Mouse (Mus musculus): ENCODE measurements around the gene 5430402E10Rik. TPM values are rescaled to one million over a fixed set of nuclear protein-coding genes. Genes with fewer than 3 reads are reported as not detected.
"Not testable (repeated sequence)": the region's sequence is repeated elsewhere in the genome, so short reads cannot be mapped to it uniquely, and the experiment has no call there.

The 5430402E10Rik gene
- not detected for total RNA-seq (2022)

DNA sequence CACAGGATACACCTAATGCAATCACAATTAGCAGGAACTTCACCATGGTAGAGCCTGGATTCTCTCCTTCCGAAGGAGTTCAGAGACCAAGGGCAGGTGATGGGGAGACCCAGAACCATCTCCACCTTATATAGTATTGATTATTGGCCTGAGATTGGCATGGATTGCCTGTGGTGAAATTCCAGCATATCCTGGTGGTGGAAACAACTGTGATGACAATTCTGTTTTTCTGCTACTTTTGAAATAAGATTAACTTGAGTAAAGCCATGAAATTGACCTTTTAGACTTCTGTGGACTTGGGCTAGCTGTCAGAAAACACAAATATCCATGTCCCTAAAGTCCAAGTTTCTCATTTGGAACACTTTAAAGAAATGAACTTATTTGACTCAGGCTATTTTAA, at the start of gene 5430402E10Rik:
5430402E10Rik (minus strand) TSS at position 101 of the 400 bp plus-strand sequence.
- not testable (repeated sequence) for DNase-seq (ENCODE audit: low spot score)

DNA sequence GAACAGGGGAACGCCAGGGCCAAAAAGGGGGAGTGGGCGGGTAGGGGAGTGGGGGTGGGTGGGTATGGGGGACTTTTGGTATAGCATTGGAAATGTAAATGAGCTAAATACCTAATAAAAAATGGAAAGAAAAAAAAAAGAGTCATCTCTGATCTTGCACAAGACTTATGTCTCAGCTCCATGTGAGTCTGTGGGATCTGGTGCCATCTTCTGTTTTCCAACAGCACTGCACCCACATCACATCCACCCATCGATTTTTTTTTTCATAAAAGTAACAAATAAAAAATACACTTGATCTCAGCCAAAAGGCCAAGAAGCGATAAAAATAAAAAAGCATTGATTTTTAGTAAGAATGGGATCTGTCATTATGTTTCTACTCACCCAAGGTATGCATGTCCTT, 44.8 kb downstream of the 5430402E10Rik start:
- not testable (repeated sequence) for DNase-seq (ENCODE audit: low spot score)

Other genes with a start within 250 kb of the 5430402E10Rik start
- gene Prkx, start 128.8 kb downstream of the 5430402E10Rik start, total RNA-seq (2022), result 10 to 100 TPM; 11.6 to 15.6 (median 14.5) TPM
- gene Pbsn, start 71.4 kb downstream of the 5430402E10Rik start, total RNA-seq (2022), result not detected
- not detected for gene Gm14744, start 60.3 kb downstream of the 5430402E10Rik start, total RNA-seq (2022)
- not detected for gene Obp1a, start 166.3 kb upstream of the 5430402E10Rik start, total RNA-seq (2022)
- not detected for gene Gm5938, start 200.4 kb upstream of the 5430402E10Rik start, total RNA-seq (2022)